Mouse (Mus musculus): ENCODE measurements around the gene Olfr771.

DNA sequence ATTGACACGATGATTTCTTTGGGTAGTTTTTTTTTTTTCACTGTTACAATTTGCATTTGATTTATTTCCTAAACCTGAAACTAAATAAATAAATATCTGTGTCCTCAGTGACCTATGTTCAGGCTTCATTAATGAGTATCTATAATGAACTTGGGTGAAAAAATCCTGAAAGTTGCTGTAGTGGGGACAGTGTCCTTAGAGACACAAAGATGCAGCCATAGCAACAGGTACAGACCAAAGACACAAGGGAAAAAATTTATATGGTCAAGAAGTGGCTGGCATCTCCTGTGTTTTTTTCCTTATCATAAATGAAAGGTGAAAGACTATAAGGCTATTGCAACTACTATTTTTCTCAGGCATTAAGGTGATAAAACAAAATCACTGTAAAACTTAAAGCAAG is at the start of gene Olfr771:
- no peak for TF ChIP-seq CTCF (IDR thresholded peaks at IDR 0.05; ENCODE audit: low read depth, low read length)
- TF ChIP-seq POLR2A (IDR thresholded peaks at IDR 0.05; ENCODE audit: insufficient read depth, low read length) = no peak
- no peak for TF ChIP-seq EP300 (IDR thresholded peaks at IDR 0.05; ENCODE audit: insufficient read depth, low read depth, low read length)

Data from ES-Bruce4 (cell line).